Mouse (Mus musculus): ENCODE measurements around the gene Adgra3. TPM values are rescaled to one million over a fixed set of nuclear protein-coding genes. Genes with fewer than 3 reads are reported as not detected.

The Adgra3 gene
- polyA plus RNA-seq (2015; fragmentation: Nextera tagmentation; extraction: Ambion mirVana): 9.3 and 14.7 TPM in 2 replicates

DNA sequence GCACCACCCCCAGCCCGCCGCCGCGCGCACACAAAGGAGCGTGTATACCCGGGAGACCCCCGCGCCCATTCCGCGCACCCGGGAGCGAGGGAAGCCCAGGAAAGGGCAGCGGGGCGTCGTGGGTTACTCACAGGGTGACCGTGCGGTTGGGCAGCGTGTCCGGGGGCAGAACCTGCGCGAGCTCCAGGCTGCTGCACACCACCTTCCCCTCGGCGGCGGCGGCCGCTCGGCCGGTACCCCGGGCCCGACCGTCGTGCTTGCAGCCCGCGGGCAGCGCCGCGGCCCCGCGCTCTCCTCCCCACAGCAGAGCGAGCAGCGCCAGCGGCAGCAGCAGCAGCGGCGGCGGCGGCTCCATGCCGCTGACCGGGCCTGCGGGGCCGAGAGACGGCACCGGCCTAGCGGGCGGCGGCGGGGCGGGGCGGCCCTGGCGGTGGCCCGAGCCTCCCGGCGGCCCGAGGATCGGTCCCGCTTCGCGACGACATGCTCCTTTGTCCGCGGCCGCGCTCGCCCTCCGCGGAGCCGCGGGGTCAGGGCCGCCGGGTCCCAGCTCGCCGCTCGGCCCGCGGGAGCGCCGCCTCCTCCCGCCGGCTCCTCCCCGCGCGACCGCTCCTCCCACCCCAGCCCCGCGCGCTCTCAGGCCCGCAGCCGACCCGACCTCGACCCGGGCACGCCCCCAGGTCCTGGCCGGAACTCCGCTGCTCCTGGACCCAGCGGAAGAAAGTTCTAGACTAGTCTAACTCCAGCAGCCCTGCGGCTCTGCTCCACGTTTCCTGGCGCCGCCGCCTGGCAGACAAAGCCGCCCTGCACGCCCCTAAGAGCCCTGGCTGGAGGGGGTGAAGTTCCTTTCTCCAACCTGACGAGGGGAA is at the start of gene Adgra3:
TSS of gene Adgra3 (minus strand) at position 586 of the 866 bp plus-strand sequence.

